Mouse (Mus musculus) embryonic facial prominence, embryonic 13.5 days (tissue): ENCODE measurements around the gene Gipc3. TPM values are rescaled to one million over a fixed set of nuclear protein-coding genes. Genes with fewer than 3 reads are reported as not detected.

Experiments used
- ATAC-seq: fragments of 200-750 bp; cut with Nextera tagmentation; 2 replicates; pipeline ENCODE4 v1.8.0; 2017; ENCODE audit warnings: low read depth; ENCODE audit not compliant: insufficient number of reproducible peaks, insufficient read depth, low FRiP score, low TSS enrichment
- H3K27ac ChIP-seq: fragments of 300-500 bp; sonication (generic); 2 replicates; pipeline ENCODE4 v1.5.1; 2015; ENCODE audit warnings: moderate library complexity, mild to moderate bottlenecking, inconsistent platforms
- H3K27me3 ChIP-seq: fragments of 300-500 bp; sonication (generic); 2 replicates; pipeline ENCODE4 v1.6.1; 2015; ENCODE audit warnings: mild to moderate bottlenecking, inconsistent platforms
- H3K36me3 ChIP-seq: fragments of 300-500 bp; sonication (generic); 2 replicates; pipeline ENCODE4 v1.6.1; 2015; ENCODE audit warnings: mild to moderate bottlenecking, inconsistent platforms
- H3K4me1 ChIP-seq: fragments of 300-500 bp; sonication (generic); 2 replicates; pipeline ENCODE4 v1.6.1; 2015; ENCODE audit warnings: inconsistent platforms
- H3K4me2 ChIP-seq: fragments of 300-500 bp; sonication (generic); 2 replicates; pipeline ENCODE4 v1.6.1; 2015; ENCODE audit warnings: moderate library complexity, mild to moderate bottlenecking, inconsistent platforms
- H3K4me3 ChIP-seq: fragments of 300-500 bp; sonication (generic); 2 replicates; pipeline ENCODE4 v1.5.1; 2015; ENCODE audit warnings: mild to moderate bottlenecking, inconsistent platforms
- H3K9ac ChIP-seq: fragments of 300-500 bp; sonication (generic); 2 replicates; pipeline ENCODE4 v1.6.1; 2015; ENCODE audit warnings: mild to moderate bottlenecking, inconsistent platforms
- H3K9me3 ChIP-seq: fragments of 300-500 bp; sonication (generic); 2 replicates; pipeline ENCODE4 v1.6.1; 2016; ENCODE audit warnings: inconsistent platforms
- WGBS: fragments of 180-500 bp; shearing (Covaris S2); methylation state at CpG from one replicate; pipeline ENCODE4 v1.1.7; 2015; ENCODE audit warnings: mixed read lengths; 5-methylcytosine and 5-hydroxymethylcytosine counted together
- polyA plus RNA-seq: library from polyadenylated mRNA; unstranded; fragments of >200 nt; fragmentation: Nextera tagmentation; extraction: Ambion mirVana; gene quantifications from 2 replicates; pipeline ENCODE4 v1.2.1, GENCODE M21; 2015

The Gipc3 gene
- polyA plus RNA-seq, result 0.13 TPM in 1 of 2 replicates, not detected in the other

DNA sequence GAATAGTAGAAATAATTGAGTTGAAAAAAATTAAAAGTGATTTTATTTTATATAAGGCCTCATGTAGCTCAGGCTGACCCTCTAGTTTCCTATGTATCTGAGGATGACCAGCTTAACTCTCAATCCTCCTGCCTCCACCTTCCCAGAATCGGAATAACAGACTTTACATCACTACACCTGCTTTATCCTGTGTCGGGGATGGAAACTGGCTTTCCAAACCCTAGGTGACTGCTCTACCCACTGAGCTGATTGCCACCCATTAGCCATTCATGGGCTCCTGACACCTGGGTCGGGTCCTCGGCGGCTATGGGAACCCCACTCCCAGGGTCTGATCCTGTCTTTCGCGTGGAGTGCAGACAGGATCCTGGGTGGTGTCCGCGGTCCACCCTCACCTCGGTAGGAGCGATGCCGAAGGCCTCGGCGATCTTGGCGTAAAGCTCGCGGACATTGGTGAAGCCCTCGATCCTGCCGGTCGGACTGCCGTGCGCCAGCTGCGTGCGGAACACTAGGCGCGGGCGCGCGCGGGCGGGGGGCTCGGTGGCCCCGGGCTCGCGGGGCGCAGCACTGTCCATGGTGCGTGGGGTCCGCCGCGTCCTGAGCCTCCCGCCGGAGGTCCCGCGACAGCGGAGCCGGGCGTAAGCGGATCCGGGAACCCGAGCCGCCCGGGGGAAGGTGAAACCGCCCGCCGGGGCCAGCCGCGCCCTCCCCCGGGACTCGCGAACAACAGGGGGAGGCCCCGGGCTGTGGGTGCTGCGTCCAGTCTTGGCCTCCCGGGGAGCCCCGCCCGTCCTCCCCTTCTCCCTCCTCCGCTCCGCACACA lies at the start of gene Gipc3:
Gene Gipc3, minus strand, starts transcription at position 581 of the 820 bp plus-strand sequence.
- H3K9me3 ChIP-seq, result no peaks in the 10 kb centered on the region
- peaks cover 18% of the 10 kb centered on the region for H3K36me3 ChIP-seq
- H3K4me2 ChIP-seq, result peak within 1 kb of the TSS; percentile 76
- 6% methylated on average over 60 of the region's 67 CpGs for WGBS
- peaks cover 82% of the 10 kb centered on the region for H3K27me3 ChIP-seq
- peak within 1 kb of the TSS; percentile 47 for H3K4me3 ChIP-seq
- peaks cover 25% of the 10 kb centered on the region for H3K4me1 ChIP-seq
- peak within 1 kb of the TSS; percentile 69 for H3K9ac ChIP-seq
- H3K27ac ChIP-seq, result no peak within 1 kb of the TSS
- ATAC-seq, result no peak

DNA sequence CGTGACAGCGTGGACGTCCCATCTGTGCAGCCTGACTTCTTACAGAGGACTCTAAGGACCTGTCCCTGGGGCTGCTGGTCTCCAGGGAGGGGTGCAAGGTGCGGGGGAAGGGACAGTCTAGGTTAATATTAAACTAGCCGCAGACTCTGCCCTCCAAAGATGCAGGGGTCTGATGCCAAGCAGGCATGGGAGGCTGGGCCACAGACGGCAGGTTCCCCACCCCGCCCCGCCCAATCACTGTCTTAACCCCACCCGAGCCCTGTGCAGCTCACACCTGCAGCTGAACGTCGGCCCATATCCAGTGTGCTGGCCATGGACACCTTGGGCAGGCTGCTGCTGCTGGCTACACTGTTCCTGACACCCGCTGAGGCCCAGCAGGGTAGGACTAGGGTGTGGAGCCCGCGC lies 49.7 kb upstream of the Gipc3 start, which contains the start of gene Smim24:
Gene Smim24, plus strand, starts transcription at position 271 of the 405 bp plus-strand sequence.
- Histone ChIP-seq H3K27me3 (no peaks in the 10 kb centered on the region), H3K27ac (peak within 1 kb of the TSS; percentile 62; the same call in 1 of the 2 replicates), H3K36me3 (peaks cover 35% of the 10 kb centered on the region), H3K4me2 (peak within 1 kb of the TSS; percentile 64), H3K4me1 (peaks cover 18% of the 10 kb centered on the region), H3K4me3 (peak within 1 kb of the TSS; percentile 36), H3K9me3 (no peaks in the 10 kb centered on the region), H3K9ac (peak within 1 kb of the TSS; percentile 65)
- WGBS, result 67% methylated on average over 14 of the region's 14 CpGs
- no peak for ATAC-seq

DNA sequence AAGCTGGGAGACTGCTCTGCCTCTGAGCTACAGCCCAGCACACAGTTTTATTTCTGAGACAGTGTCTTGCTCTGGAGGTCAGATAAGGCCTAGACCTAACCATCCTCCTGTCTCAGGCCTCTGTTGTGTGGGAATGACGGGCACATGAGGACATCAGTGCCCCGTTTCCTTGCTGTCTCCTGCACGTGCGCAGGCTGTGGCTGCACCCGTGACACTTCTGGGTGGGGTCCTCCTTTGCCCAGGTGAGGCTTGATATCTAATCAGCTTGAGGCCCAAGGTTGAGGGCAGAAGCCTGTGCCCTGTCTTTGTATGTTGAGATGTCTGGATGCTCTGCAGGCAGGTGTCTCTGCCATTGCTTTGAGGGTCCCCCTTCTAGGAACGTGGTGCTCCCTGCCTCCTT lies 49.2 kb upstream of the Gipc3 start:
- no peaks in the 10 kb centered on the region for H3K9me3 ChIP-seq
- peaks cover 37% of the 10 kb centered on the region for H3K36me3 ChIP-seq
- H3K4me1 ChIP-seq, result peaks cover 18% of the 10 kb centered on the region
- WGBS, result 79% methylated on average over 6 of the region's 6 CpGs
- no peak overlapping the region for H3K27ac ChIP-seq
- no peak overlapping the region for H3K9ac ChIP-seq
- no peak overlapping the region for H3K4me2 ChIP-seq
- H3K27me3 ChIP-seq, result no peaks in the 10 kb centered on the region
- ATAC-seq, result no peak
- H3K4me3 ChIP-seq, result no peak overlapping the region

DNA sequence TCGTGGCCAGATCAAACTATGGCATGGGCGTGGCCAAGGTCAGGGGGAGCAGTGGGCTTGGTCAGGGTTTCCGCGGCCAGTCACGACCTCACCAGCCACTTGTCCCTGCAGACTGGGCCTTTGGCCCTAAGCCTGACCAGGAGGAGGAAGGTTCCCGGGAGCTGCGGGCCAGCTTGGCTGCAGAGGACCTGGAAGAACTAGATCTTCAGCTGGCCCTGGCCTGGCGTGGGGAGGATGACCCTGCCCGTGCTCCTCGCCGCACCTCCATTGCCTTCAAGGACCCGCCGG lies 47.6 kb upstream of the Gipc3 start:
- 0 out of 2 replicates have a peak overlapping the region, but pooled peaks have one; percentile 11 for H3K9ac ChIP-seq
- no peak overlapping the region for H3K4me2 ChIP-seq
- WGBS, result 90% methylated on average over 13 of the region's 13 CpGs
- no peak overlapping the region for H3K4me3 ChIP-seq
- H3K27me3 ChIP-seq, result no peaks in the 10 kb centered on the region
- no peak for ATAC-seq
- no peaks in the 10 kb centered on the region for H3K9me3 ChIP-seq
- H3K4me1 ChIP-seq, result peaks cover 18% of the 10 kb centered on the region
- H3K36me3 ChIP-seq, result peaks cover 43% of the 10 kb centered on the region
- no peak overlapping the region for H3K27ac ChIP-seq

DNA sequence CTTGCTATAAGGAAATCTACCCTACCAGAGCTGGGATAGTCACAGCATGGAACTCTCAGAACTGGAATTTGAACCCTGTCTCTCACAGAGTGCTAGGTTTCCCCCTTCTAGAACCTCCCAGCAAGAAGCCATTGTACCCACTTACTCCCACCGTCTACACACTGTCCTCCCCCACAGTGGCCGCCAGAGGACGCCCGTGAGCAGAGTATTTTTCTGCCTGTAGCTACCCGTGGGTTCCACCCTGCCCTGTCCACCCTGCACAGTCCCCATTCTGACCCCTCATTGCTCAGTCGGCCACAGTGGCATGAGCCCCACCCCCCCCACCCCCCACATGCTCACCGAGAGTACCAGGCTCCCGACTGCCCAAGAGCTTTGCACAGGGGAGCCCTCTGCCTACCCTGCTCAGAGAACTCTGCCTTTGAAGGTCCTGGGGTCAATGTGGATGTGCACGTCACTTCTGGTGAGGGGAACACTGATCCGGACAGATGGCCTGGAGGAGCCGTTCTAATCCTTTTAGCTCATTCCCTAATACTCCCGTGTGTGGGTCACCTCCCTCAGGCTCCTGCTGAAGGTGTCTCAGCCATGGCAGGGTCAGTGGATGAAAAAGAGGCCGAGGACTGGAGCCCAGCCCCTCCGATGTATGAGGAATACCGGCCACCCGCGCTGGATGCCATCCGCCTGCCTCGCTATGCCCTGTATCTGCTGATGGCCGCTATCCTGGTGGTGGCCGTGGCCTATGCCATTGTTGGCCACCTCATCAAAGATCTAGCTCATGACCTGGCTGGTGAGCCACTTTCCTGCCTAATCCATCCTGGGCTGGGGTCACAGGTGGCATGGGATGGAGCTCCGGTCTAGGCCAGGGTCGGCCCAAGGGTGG lies 47.0 kb upstream of the Gipc3 start:
- no peaks in the 10 kb centered on the region for H3K27me3 ChIP-seq
- 58% methylated on average over 23 of the region's 23 CpGs for WGBS
- H3K27ac ChIP-seq, result no peak overlapping the region
- H3K4me2 ChIP-seq, result no peak overlapping the region
- H3K36me3 ChIP-seq, result peaks cover 43% of the 10 kb centered on the region
- peaks cover 24% of the 10 kb centered on the region for H3K4me1 ChIP-seq
- no peaks in the 10 kb centered on the region for H3K9me3 ChIP-seq
- H3K4me3 ChIP-seq, result no peak overlapping the region
- 0 out of 2 replicates have a peak overlapping the region, but pooled peaks have one; percentile 32 for H3K9ac ChIP-seq
- ATAC-seq, result peak; percentile 28; the same call in 1 of the 2 replicates

DNA sequence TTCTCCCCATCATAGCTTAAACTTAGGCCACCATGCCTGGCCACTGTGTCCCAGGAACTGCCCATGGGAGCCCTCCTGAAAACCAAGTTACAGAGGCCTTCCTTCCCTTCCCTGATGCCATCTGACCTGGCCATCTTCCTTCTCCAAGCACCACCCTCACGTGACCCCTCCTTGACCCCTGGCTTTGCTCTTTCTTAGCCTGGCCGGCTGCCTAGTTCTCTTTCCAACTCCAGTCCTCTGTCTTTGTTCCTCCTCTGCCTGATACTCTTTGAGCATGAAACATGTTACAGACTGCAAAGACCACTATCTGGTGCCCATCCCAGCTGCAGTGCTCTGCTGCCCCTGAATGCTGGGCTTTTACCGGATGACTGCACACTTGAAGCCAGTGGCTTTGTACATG lies 46.3 kb upstream of the Gipc3 start:
- ATAC-seq, result no peak
- no peak overlapping the region for H3K4me3 ChIP-seq
- peak overlapping the region; percentile 22; the same call in 1 of the 2 replicates for H3K27ac ChIP-seq
- no peaks in the 10 kb centered on the region for H3K9me3 ChIP-seq
- peaks cover 27% of the 10 kb centered on the region for H3K4me1 ChIP-seq
- no peaks in the 10 kb centered on the region for H3K27me3 ChIP-seq
- peaks cover 43% of the 10 kb centered on the region for H3K36me3 ChIP-seq
- H3K9ac ChIP-seq, result 0 out of 2 replicates have a peak overlapping the region, but pooled peaks have one; percentile 32
- WGBS, result 62% methylated on average over 3 of the region's 3 CpGs
- H3K4me2 ChIP-seq, result no peak overlapping the region

DNA sequence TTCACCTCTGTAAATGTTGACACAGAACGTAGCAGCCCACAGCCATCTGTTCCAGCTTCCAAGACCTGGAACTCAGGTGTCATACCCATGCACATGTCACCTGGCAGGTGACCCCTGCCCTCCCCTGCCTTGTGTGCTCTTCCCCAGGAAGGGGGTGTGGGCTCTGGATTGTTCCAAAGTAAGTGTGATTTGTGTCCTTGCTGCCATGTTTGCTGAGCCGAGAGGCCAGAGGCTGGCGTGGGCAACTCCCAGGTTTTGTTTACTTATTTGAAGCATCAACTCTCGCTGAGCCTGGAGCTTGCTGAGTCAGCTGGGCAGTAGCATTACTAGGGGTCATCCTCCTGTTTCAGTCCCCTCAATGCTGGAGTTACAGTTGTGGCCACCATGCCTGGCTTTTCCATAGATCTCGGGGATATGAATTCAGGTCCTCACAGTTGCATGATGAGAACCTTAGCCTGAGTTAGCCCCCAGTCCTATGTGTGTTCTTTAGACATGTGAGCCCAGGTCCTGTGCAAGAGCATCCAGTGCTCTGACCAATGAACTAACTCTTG lies 45.5 kb upstream of the Gipc3 start, which contains the start of gene Gm48552:
Gene Gm48552, plus strand, starts transcription at position 501 of the 551 bp plus-strand sequence.
- 91% methylated on average over 5 of the region's 5 CpGs for WGBS
- H3K9me3 ChIP-seq, result no peaks in the 10 kb centered on the region
- no peaks in the 10 kb centered on the region for H3K27me3 ChIP-seq
- H3K4me2 ChIP-seq, result no peak within 1 kb of the TSS
- peak within 1 kb of the TSS; percentile 22; the same call in 1 of the 2 replicates for H3K27ac ChIP-seq
- H3K36me3 ChIP-seq, result peaks cover 43% of the 10 kb centered on the region
- no peak for ATAC-seq
- H3K4me1 ChIP-seq, result peaks cover 23% of the 10 kb centered on the region
- H3K9ac ChIP-seq, result 0 out of 2 replicates have a peak within 1 kb of the TSS, but pooled peaks have one; percentile 32
- no peak within 1 kb of the TSS for H3K4me3 ChIP-seq

DNA sequence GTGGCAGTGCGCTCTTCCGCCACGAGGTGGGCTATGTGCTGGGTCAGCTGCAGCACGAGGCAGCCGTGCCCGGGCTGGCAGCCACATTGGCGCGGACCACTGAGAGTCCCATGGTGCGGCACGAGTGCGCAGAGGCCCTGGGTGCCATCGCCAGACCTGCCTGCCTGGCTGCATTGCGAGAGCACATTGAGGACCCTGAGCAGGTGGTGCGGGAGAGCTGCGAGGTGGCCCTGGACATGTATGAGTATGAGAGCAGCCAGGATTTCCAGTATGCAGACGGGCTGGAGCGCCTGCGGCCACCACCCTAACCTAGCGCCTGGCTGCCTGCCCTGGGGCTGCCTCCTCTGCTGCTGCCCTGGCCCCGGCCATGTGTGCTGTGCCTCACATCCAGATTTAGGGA lies 44.6 kb upstream of the Gipc3 start:
- Histone ChIP-seq H3K9ac (no peak overlapping the region), H3K4me1 (peaks cover 14% of the 10 kb centered on the region), H3K36me3 (peaks cover 43% of the 10 kb centered on the region), H3K4me2 (no peak overlapping the region), H3K9me3 (no peaks in the 10 kb centered on the region), H3K4me3 (no peak overlapping the region), H3K27ac (no peak overlapping the region), H3K27me3 (no peaks in the 10 kb centered on the region)
- ATAC-seq, result no peak
- WGBS, result 95% methylated on average over 20 of the region's 20 CpGs

DNA sequence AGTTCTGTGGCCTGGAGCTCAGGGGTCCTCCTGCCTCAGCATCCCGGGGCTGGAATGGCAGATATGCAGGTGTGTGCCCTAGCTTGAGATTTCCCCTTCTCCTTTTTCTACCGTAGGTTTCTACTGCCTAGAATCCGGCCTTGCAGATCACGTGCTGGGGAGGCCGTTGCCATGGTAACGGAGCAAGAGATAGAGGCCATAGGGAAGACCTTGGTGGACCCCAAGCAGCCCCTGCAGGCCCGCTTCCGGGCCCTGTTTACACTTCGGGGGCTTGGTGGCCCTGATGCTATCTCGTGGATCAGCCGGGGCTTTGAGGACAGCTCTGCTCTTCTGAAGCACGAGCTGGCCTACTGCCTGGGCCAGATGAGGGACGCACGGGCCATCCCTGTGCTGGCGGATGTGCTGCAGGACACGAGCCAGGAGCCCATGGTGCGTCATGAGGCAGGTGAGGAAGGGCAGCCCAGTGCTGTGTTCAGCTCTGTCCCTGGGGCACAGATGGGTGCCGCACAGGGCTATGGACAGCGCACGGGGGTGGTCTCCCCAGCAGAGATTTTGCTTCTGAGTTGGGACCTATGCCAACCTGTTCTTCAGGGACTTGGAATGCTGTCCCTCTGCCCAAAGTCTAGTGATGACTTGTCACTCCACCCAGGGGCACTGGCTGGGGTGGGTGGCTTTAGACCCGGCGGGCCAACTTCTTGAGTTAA lies 42.7 kb upstream of the Gipc3 start:
- H3K9me3 ChIP-seq, result no peaks in the 10 kb centered on the region
- peaks cover 12% of the 10 kb centered on the region for H3K4me1 ChIP-seq
- H3K4me3 ChIP-seq, result peak overlapping the region; percentile 94
- peaks cover 38% of the 10 kb centered on the region for H3K36me3 ChIP-seq
- H3K9ac ChIP-seq, result peak overlapping the region; percentile 90; the same call in 1 of the 2 replicates
- H3K27me3 ChIP-seq, result no peaks in the 10 kb centered on the region
- WGBS, result 89% methylated on average over 22 of the region's 22 CpGs
- no peak overlapping the region for H3K27ac ChIP-seq
- ATAC-seq, result no peak
- H3K4me2 ChIP-seq, result peak overlapping the region; percentile 77

DNA sequence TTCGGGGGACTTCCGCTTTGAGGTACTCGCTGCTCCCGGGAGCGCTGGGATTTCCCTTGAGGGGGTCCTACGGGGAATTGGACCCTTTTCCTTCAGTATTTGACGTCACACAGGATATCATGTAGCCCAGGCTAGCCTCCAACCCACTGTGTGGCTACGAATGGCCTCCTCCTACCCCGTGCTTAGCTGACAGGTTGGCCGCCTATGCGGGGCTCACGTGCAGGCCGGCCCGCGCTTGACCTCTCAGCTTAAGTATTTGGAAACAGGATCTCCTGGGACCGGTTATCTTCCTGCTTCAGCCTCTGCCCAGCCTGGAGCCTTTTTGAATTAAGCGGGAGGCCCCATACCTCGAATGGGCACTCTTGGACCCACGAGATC lies 41.5 kb upstream of the Gipc3 start:
- H3K4me1 ChIP-seq, result peaks cover 12% of the 10 kb centered on the region
- H3K27me3 ChIP-seq, result no peaks in the 10 kb centered on the region
- peak overlapping the region; percentile 94 for H3K4me3 ChIP-seq
- peaks cover 38% of the 10 kb centered on the region for H3K36me3 ChIP-seq
- WGBS, result under 1% methylated on average over 19 of the region's 19 CpGs
- H3K27ac ChIP-seq, result peak overlapping the region; percentile 82
- H3K9me3 ChIP-seq, result no peaks in the 10 kb centered on the region
- no peak for ATAC-seq
- H3K9ac ChIP-seq, result peak overlapping the region; percentile 90
- peak overlapping the region; percentile 77 for H3K4me2 ChIP-seq
